Mouse (Mus musculus): ENCODE results near the gene Rab5a.

GRCm38 (mm10) chr17:53489007-53489378 is 10.0 kb downstream of the Rab5a start:
- TF ChIP-seq POLR2A (IDR thresholded peaks at IDR 0.05; ENCODE audit: insufficient read depth, low read depth, low read length) (no peak), EP300 (IDR thresholded peaks at IDR 0.05; ENCODE audit: insufficient read depth, low read depth, low read length) (no peak), CTCF (IDR thresholded peaks at IDR 0.05) (no peak)

Data from heart, adult 2 months (tissue).